Mouse (Mus musculus) small intestine, adult 2 months (tissue): Measurements from ENCODE around the gene Ly86.

Source experiments
- CTCF ChIP-seq: fragments of 200-500 bp; IDR thresholded peaks from 2 replicates; pipeline ENCODE4 v1.5.1; 2012; ENCODE audit warnings: low read depth, mild to moderate bottlenecking, control low read depth, inconsistent platforms, low read length, moderate library complexity, mixed read lengths; ENCODE audit not compliant: insufficient replicate concordance, insufficient read length; ENCODE audit errors: extremely low read depth
- POLR2A ChIP-seq: fragments of 200-500 bp; IDR thresholded peaks from 2 replicates; pipeline ENCODE4 v1.6.1; 2012; ENCODE audit warnings: low read depth, mild to moderate bottlenecking, control low read depth, inconsistent platforms, low read length, moderate library complexity

DNA sequence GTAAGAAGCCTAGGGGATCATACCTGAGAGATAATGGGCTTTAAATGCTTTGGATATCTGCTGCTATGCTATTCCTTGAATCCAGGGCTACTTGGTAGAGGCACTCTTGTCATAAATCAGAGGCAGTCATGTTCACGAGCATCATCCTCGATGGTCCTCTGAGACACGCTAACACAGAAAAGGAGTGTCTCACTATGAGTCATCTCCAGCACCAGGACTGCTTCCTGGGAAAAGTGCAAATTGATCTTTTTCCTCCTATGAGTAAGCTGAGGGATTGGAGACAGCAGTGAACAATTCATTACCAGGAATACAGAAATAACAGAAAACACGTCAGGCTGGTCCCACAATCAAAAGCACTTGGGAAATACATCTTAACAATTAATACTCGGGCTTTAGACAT is 19.3 kb downstream of the Ly86 start:
- TF ChIP-seq CTCF = no peak
- no peak for TF ChIP-seq POLR2A
